Mouse (Mus musculus): ENCODE results near the gene Dusp11. TPM values are rescaled to one million over a fixed set of nuclear protein-coding genes. Genes with fewer than 3 reads are reported as not detected.
"Not testable (repeated sequence)": the region's sequence is repeated elsewhere in the genome, so short reads cannot be mapped to it uniquely, and the experiment has no call there.

Dusp11 gene
- total and polyA plus RNA-seq, 3 experiments = 33.2 to 46.6 (median 35.7) TPM

DNA sequence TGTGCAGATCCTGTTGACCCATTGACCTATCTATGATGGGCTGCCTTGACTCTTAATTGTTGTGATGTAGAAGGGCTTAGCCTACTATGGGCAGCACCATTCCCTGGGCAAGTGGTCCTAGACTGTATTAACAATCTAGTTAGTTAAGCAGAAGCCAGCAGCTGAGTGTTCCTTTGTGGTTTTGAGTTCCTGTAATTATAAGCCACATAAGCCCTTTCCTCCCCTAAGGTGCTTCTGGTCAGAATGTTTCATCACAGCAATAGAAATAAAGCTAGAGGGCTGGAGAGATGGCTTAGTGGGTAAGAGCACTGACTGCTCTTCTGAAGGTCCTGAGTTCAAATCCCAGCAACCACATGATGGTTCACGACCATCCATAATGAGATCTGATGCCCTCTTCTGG lies 37.8 kb downstream of the Dusp11 start:
- peaks cover 37 to 88% of the 10 kb centered on the region in 2 experiments for H3K36me3 ChIP-seq (replicated peaks in 1 of 2; ENCODE audit: control insufficient read depth in 1 of 2, insufficient read depth in 1 of 2, low read length in 1 of 2)

DNA sequence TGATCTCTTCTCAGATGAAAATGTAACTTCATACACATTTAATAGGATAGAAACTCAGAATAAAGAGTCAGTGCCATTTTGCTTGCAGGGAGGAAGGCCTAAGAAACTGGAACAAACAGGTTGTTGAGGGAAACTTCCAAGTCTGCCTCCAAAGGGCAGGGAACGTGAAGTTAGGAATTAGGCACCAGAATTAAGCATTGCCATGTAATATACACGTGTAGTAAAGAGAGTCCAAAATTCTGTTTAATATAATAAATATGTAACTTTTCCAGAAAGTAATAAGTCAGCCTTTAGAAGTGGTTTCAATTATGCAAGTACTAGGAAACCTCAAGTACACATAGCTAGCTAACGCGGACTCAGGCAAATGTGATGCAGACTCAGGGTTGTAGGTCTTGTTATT lies 42.1 kb downstream of the Dusp11 start:
- TF ChIP-seq CHD2 (IDR thresholded peaks at IDR 0.05; ENCODE audit: low read length) (no peak), UBTF (IDR thresholded peaks at IDR 0.05; ENCODE audit: low read depth, low read length) (no peak), CTCF (conservative IDR thresholded peaks at IDR 0.05 in 1 of 2, IDR thresholded peaks at IDR 0.05 in 1 of 2; ENCODE audit: low read depth in 2 of 2, low read length in 2 of 2) (no peak), MAFK (IDR thresholded peaks at IDR 0.05; ENCODE audit: insufficient replicate concordance, low read length) (no peak), TCF12 (IDR thresholded peaks at IDR 0.05; ENCODE audit: low read depth, low read length) (no peak), MYC (IDR thresholded peaks at IDR 0.05; ENCODE audit: low read depth, low read length) (no peak), BHLHE40 (IDR thresholded peaks at IDR 0.05; ENCODE audit: low read depth, low read length) (no peak), ZKSCAN1 (IDR thresholded peaks at IDR 0.05; ENCODE audit: borderline replicate concordance, low read depth, low read length) (no peak), RCOR1 (conservative IDR thresholded peaks at IDR 0.05; ENCODE audit: low read depth, low read length) (no peak), MXI1 (IDR thresholded peaks at IDR 0.05; ENCODE audit: low read depth, low read length) (no peak)
- no peak for DNase-seq (ENCODE audit: extremely low read depth)
- Histone ChIP-seq H3K9me3 (replicated peaks; ENCODE audit: low read length) (no peaks in the 10 kb centered on the region), H3K4me3 (replicated peaks in 1 of 3; ENCODE audit: low read depth in 2 of 3, low read length in 2 of 3, poor library complexity in 1 of 3) (no peak overlapping the region), H3K4me1 (ENCODE audit: control insufficient read depth in 1 of 2, insufficient read depth in 2 of 2) (peaks cover 0 to 5% of the 10 kb centered on the region in 2 experiments; a peak in 1 of 4 replicates), H3K36me3 (replicated peaks in 1 of 2; ENCODE audit: control insufficient read depth in 1 of 2, insufficient read depth in 1 of 2, low read length in 1 of 2) (peaks cover 5 to 48% of the 10 kb centered on the region in 2 experiments), H3K9ac (ENCODE audit: insufficient read depth, low read depth) (no peak overlapping the region), H3K27ac (ENCODE audit: insufficient read depth, low read depth) (no peak overlapping the region), H3K79me2 (replicated peaks; ENCODE audit: control insufficient read depth, extremely low read depth, insufficient read depth, poor library complexity, severe bottlenecking) (0 out of 2 replicates have a peak, but pooled peaks cover 6% of the 10 kb centered on the region), H3K27me3 (replicated peaks) (no peaks in the 10 kb centered on the region), H3K4me2 (ENCODE audit: insufficient read depth, low read depth, poor library complexity, severe bottlenecking) (no peak overlapping the region)
- in situ Hi-C loops (cut with MboI; ENCODE audit: low pct_ligation_motif_present, low pct_unique_long_range_greater_than_20kb, low sequenced_read_pairs) (loop anchor here (25.0 kb wide), 2 partner anchors 332 to 457 kb away; partner anchors contain the start of genes Alms1, Cct7 and Pradc1), dilution Hi-C loops (cut with MboI; ENCODE audit: extremely low pct_ligation_motif_present, extremely low pct_unique_long_range_greater_than_20kb, low sequenced_read_pairs) (no loop called here)

More for the DNA sequence above, 37.8 kb downstream of the Dusp11 start:
- no peaks in the 10 kb centered on the region for H3K27me3 ChIP-seq (replicated peaks)
- no peak overlapping the region for H3K4me3 ChIP-seq (replicated peaks in 1 of 3; ENCODE audit: low read depth in 2 of 3, low read length in 2 of 3, poor library complexity in 1 of 3)
- no peak for DNase-seq (ENCODE audit: extremely low read depth)
- H3K9me3 ChIP-seq (replicated peaks; ENCODE audit: low read length) = no peaks in the 10 kb centered on the region
- TF ChIP-seq ZC3H11A (IDR thresholded peaks at IDR 0.05; ENCODE audit: low read depth, low read length) = no peak
- TF ChIP-seq ZMIZ1 (IDR thresholded peaks at IDR 0.05; ENCODE audit: low read depth, low read length) = no peak
- dilution Hi-C loops (cut with MboI; ENCODE audit: extremely low pct_ligation_motif_present, extremely low pct_unique_long_range_greater_than_20kb, low sequenced_read_pairs) (no loop called here), in situ Hi-C loops (cut with MboI; ENCODE audit: low pct_ligation_motif_present, low pct_unique_long_range_greater_than_20kb, low sequenced_read_pairs) (loop anchor here (25.0 kb wide), 2 partner anchors 336 to 461 kb away; partner anchors contain the start of genes Alms1, Cct7 and Pradc1)
- no peaks in the 10 kb centered on the region for H3K4me1 ChIP-seq (ENCODE audit: control insufficient read depth in 1 of 2, insufficient read depth in 2 of 2)
- no peak overlapping the region for H3K27ac ChIP-seq (ENCODE audit: insufficient read depth, low read depth)
- 0 out of 2 replicates have a peak, but pooled peaks cover 3% of the 10 kb centered on the region for H3K79me2 ChIP-seq (replicated peaks; ENCODE audit: control insufficient read depth, extremely low read depth, insufficient read depth, poor library complexity, severe bottlenecking)
- no peak overlapping the region for H3K4me2 ChIP-seq (ENCODE audit: insufficient read depth, low read depth, poor library complexity, severe bottlenecking)
- no peak overlapping the region for H3K9ac ChIP-seq (ENCODE audit: insufficient read depth, low read depth)

DNA sequence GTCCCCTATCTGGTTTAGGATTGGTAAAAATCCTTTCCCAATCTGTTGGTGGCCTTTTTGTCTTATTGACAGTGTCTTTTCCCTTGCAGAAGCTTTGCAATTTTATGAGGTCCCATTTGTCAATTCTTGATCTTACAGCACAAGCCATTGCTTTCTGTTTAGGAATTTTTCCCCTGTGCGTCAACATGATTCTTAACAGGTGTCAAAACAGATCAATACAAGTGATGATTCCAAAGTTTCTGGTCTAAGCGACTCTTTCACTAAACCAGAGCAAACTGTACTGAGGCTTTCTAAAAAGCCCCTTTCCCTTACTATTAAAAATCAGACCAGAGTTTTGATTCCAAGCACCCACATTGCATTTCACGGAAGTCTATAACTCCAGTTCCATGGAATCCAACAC lies 43.1 kb downstream of the Dusp11 start:
- in situ Hi-C loops (cut with MboI; ENCODE audit: low pct_ligation_motif_present, low pct_unique_long_range_greater_than_20kb, low sequenced_read_pairs) = loop anchor here (25.0 kb wide), 2 partner anchors 331 to 456 kb away; partner anchors contain the start of genes Alms1, Cct7 and Pradc1

More for the DNA sequence above, 43.1 kb downstream of the Dusp11 start:
- peaks cover 5 to 40% of the 10 kb centered on the region in 2 experiments for H3K36me3 ChIP-seq (replicated peaks in 1 of 2; ENCODE audit: control insufficient read depth in 1 of 2, insufficient read depth in 1 of 2, low read length in 1 of 2)
- H3K27ac ChIP-seq (ENCODE audit: insufficient read depth, low read depth); H3K9ac ChIP-seq (ENCODE audit: insufficient read depth, low read depth); H3K79me2 ChIP-seq (replicated peaks; ENCODE audit: control insufficient read depth, extremely low read depth, insufficient read depth, poor library complexity, severe bottlenecking); H3K4me3 ChIP-seq (replicated peaks in 1 of 3; ENCODE audit: low read depth in 2 of 3, low read length in 2 of 3, poor library complexity in 1 of 3); DNase-seq (ENCODE audit: extremely low read depth); H3K4me2 ChIP-seq (ENCODE audit: insufficient read depth, low read depth, poor library complexity, severe bottlenecking); dilution Hi-C loops (cut with MboI; ENCODE audit: extremely low pct_ligation_motif_present, extremely low pct_unique_long_range_greater_than_20kb, low sequenced_read_pairs); H3K4me1 ChIP-seq (ENCODE audit: control insufficient read depth in 1 of 2, insufficient read depth in 2 of 2); H3K27me3 ChIP-seq (replicated peaks); H3K9me3 ChIP-seq (replicated peaks; ENCODE audit: low read length): not testable (repeated sequence)
